Mouse (Mus musculus): ENCODE results near the gene Ltbp2.

GRCm38 (mm10) chr12:84835626-84836025 lies 40.7 kb downstream of the Ltbp2 start:
- TF ChIP-seq CTCF (IDR thresholded peaks at IDR 0.05; ENCODE audit: insufficient read depth, low read length) (no peak), POLR2A (IDR thresholded peaks at IDR 0.05; ENCODE audit: borderline replicate concordance, extremely low read depth, low read depth, low read length) (no peak)

Data from lung, adult 2 months (tissue).